Mouse (Mus musculus): ENCODE measurements around the gene Atg3.

- TF ChIP-seq CTCF (IDR thresholded peaks at IDR 0.05; ENCODE audit: low read depth, low read length) (no peak), GATA2 (IDR thresholded peaks at IDR 0.05; ENCODE audit: borderline replicate concordance, low read depth, low read length) (no peak), GATA1 (IDR thresholded peaks at IDR 0.05; ENCODE audit: borderline replicate concordance, low read length) (no peak), POLR2AphosphoS5 (IDR thresholded peaks at IDR 0.05; ENCODE audit: insufficient replicate concordance, low read depth, low read length) (no peak), TAL1 (conservative IDR thresholded peaks at IDR 0.05; ENCODE audit: low read depth, low read length) (no peak)
These were observed at the start of gene Atg3, which contains the start of gene Slc35a5 for GRCm38 (mm10) chr16:45158522-45159388.
